Mouse (Mus musculus) kidney, embryonic 16.5 days (tissue): ENCODE measurements around the gene 1700001O22Rik. TPM values are rescaled to one million over a fixed set of nuclear protein-coding genes. Genes with fewer than 3 reads are reported as not detected.

Source experiments
- ATAC-seq: fragments of 200-750 bp; cut with Nextera tagmentation; 2 replicates; pipeline ENCODE4 v1.8.0; 2017; ENCODE audit warnings: moderate TSS enrichment; ENCODE audit not compliant: low FRiP score, low TSS enrichment
- H3K27ac ChIP-seq: fragments of 300-500 bp; sonication (generic); 2 replicates; pipeline ENCODE4 v1.5.1; 2014; ENCODE audit warnings: low read length
- H3K27me3 ChIP-seq: fragments of 300-500 bp; sonication (generic); 2 replicates; pipeline ENCODE4 v1.6.1; 2014; ENCODE audit warnings: low read length, control low read depth, mixed read lengths; ENCODE audit not compliant: insufficient read depth
- H3K36me3 ChIP-seq: fragments of 300-500 bp; sonication (generic); 2 replicates; pipeline ENCODE4 v1.6.1; 2014; ENCODE audit warnings: low read length, control low read depth, mixed read lengths; ENCODE audit not compliant: insufficient read depth
- H3K4me1 ChIP-seq: fragments of 300-500 bp; sonication (generic); 2 replicates; pipeline ENCODE4 v1.6.1; 2014; ENCODE audit warnings: low read length, control low read depth, mixed read lengths; ENCODE audit not compliant: insufficient read depth
- H3K4me2 ChIP-seq: fragments of 300-500 bp; sonication (generic); replicated peaks from 2 replicates; pipeline ENCODE4 v1.6.1; 2014; ENCODE audit warnings: low read depth, low read length
- H3K4me3 ChIP-seq: fragments of 300-500 bp; sonication (generic); 2 replicates; pipeline ENCODE4 v1.5.1; 2014; ENCODE audit warnings: mild to moderate bottlenecking, low read length
- H3K9ac ChIP-seq: fragments of 300-500 bp; sonication (generic); replicated peaks from 2 replicates; pipeline ENCODE4 v1.6.1; 2014; ENCODE audit warnings: low read length
- H3K9me3 ChIP-seq: fragments of 300-500 bp; sonication (generic); 2 replicates; pipeline ENCODE4 v1.6.1; 2016; ENCODE audit warnings: low read length, control low read depth
- WGBS: fragments of 180-500 bp; shearing (Covaris S2); extraction: QIAGEN DNeasy Blood & Tissue Kit; methylation state at CpG from one replicate; pipeline ENCODE4 v1.1.7; 2014; 5-methylcytosine and 5-hydroxymethylcytosine counted together
- polyA plus RNA-seq: library from polyadenylated mRNA; unstranded; fragments of >200 nt; fragmentation: Nextera tagmentation; extraction: Ambion mirVana; gene quantifications from 2 replicates; pipeline ENCODE4 v1.2.1, GENCODE M21; 2015

Gene 1700001O22Rik
- polyA plus RNA-seq, 1 experiment from 2014 or later: 5.2 TPM

DNA sequence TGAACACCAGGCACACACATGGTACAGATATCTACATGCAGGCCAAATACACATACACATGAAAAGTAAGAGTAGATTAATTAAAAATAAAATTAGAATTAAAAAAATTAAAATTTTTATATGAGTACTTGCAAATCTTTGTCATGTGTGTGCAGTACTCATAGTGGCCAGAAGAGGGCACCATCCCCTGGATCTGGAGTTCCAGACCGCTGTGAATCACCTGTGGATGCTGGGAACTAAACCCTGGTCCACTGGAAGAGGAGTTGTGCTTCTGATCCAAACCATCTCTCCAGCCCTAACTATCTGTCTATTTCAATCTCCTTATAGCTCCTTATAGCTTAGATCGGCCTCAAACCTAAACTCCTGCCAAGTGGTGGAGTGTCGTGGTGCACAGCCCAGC lies 17.6 kb upstream of the 1700001O22Rik start:
- peaks cover 14% of the 10 kb centered on the region; the same call in 1 of the 2 replicates for H3K4me1 ChIP-seq
- H3K36me3 ChIP-seq: peaks cover 68% of the 10 kb centered on the region
- no peak overlapping the region for H3K4me2 ChIP-seq
- no peak overlapping the region for H3K27ac ChIP-seq
- no peak overlapping the region for H3K9ac ChIP-seq
- no peak overlapping the region for H3K4me3 ChIP-seq
- H3K9me3 ChIP-seq: no peaks in the 10 kb centered on the region; the same call in 1 of the 2 replicates
- WGBS: 92% methylated on average over 3 of the region's 3 CpGs
- no peak for ATAC-seq
- H3K27me3 ChIP-seq: no peaks in the 10 kb centered on the region

- Histone ChIP-seq H3K27me3 (no peaks in the 10 kb centered on the region), H3K4me1 (peaks cover 14% of the 10 kb centered on the region; the same call in 1 of the 2 replicates), H3K27ac (no peak overlapping the region), H3K4me3 (no peak overlapping the region), H3K36me3 (peaks cover 71% of the 10 kb centered on the region), H3K4me2 (no peak overlapping the region), H3K9me3 (no peaks in the 10 kb centered on the region; the same call in 1 of the 2 replicates), H3K9ac (no peak overlapping the region)
- no peak for ATAC-seq
- 92% methylated on average over 5 of the region's 5 CpGs for WGBS
Observed at GRCm38 (mm10) chr2:30819873-30820272, 16.4 kb upstream of the 1700001O22Rik start.

DNA sequence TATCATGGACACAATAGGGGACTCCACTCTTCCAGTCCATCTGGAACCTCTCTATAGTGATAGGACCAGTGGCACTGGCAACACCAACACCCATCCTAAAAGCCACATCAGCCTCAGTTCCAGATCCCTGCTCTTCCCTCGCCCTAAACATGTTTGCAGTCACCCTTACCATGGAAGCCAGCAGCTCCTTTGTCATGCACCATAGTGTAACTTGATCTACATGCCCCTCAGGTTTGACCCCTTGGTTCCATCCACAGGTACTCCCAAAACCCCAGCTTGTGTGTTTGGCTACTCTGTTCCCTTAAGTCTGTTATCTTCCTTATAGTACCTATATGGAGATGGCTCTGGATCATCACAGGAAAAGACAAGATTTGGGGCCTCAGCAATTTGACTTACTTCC lies 12.9 kb upstream of the 1700001O22Rik start:
- peaks cover 57% of the 10 kb centered on the region for H3K36me3 ChIP-seq
- no peak overlapping the region for H3K4me3 ChIP-seq
- H3K9me3 ChIP-seq: no peaks in the 10 kb centered on the region; the same call in 1 of the 2 replicates
- whole genome bisulfite sequencing: 95% methylated on average over 1 of the region's 1 CpGs
- no peak for ATAC-seq
- H3K27ac ChIP-seq: no peak overlapping the region
- no peak overlapping the region for H3K9ac ChIP-seq
- no peaks in the 10 kb centered on the region for H3K27me3 ChIP-seq
- no peak overlapping the region for H3K4me2 ChIP-seq
- H3K4me1 ChIP-seq: peaks cover 7% of the 10 kb centered on the region; the same call in 1 of the 2 replicates

DNA sequence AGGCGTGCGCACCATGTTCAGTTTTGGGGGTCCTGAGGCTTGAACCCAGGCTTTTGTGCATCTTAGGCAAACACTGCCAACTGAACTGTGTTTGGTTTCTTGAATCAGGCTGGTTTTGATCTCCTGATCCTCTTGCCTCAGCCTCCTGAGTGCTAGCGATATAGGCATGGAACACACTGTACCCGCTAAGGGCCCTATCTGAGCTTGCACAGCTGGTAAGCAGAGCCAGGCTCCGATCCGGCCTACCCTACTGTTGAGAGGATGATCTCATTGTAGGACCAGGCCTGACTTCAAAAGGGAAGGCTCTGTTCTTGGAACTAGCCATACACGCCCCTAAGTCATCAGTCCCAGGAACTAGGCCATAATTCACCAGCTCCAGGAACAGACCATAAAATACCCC lies 7.1 kb upstream of the 1700001O22Rik start:
- Histone ChIP-seq H3K9me3 (no peaks in the 10 kb centered on the region), H3K4me3 (no peak overlapping the region), H3K27ac (no peak overlapping the region), H3K36me3 (peaks cover 25% of the 10 kb centered on the region), H3K9ac (no peak overlapping the region), H3K4me1 (peaks cover 31% of the 10 kb centered on the region), H3K4me2 (no peak overlapping the region), H3K27me3 (no peaks in the 10 kb centered on the region)
- no peak for ATAC-seq
- 65% methylated on average over 7 of the region's 7 CpGs for WGBS

- 0 out of 2 replicates have a peak overlapping the region, but pooled peaks have one; percentile 7 for H3K9ac ChIP-seq
- H3K4me3 ChIP-seq: peak overlapping the region; percentile 15; the same call in 1 of the 2 replicates
- no peak overlapping the region for H3K27ac ChIP-seq
- no peak for ATAC-seq
- H3K4me2 ChIP-seq: peak overlapping the region; percentile 95; the same call in 1 of the 2 replicates
- no peaks in the 10 kb centered on the region for H3K9me3 ChIP-seq
- no peaks in the 10 kb centered on the region for H3K27me3 ChIP-seq
- peaks cover 31% of the 10 kb centered on the region for H3K4me1 ChIP-seq
- H3K36me3 ChIP-seq: peaks cover 14% of the 10 kb centered on the region
- 58% methylated on average over 5 of the region's 5 CpGs for WGBS
Observed at GRCm38 (mm10) chr2:30809503-30809902, 6.0 kb upstream of the 1700001O22Rik start.

- H3K4me3 ChIP-seq: peak overlapping the region; percentile 86
- peak overlapping the region; percentile 95 for H3K4me2 ChIP-seq
- 4% methylated on average over 10 of the region's 10 CpGs for WGBS
- peaks cover 31% of the 10 kb centered on the region for H3K4me1 ChIP-seq
- no peaks in the 10 kb centered on the region for H3K27me3 ChIP-seq
- peak overlapping the region; percentile 79 for H3K27ac ChIP-seq
- no peaks in the 10 kb centered on the region for H3K9me3 ChIP-seq
- ATAC-seq: no peak
- H3K9ac ChIP-seq: peak overlapping the region; percentile 95
- peaks cover 2% of the 10 kb centered on the region for H3K36me3 ChIP-seq
Observed at GRCm38 (mm10) chr2:30808296-30808655, 4.8 kb upstream of the 1700001O22Rik start.

- Histone ChIP-seq H3K27me3 (no peaks in the 10 kb centered on the region), H3K4me2 (peak within 1 kb of the TSS; percentile 95), H3K36me3 (no peaks in the 10 kb centered on the region), H3K27ac (peak within 1 kb of the TSS; percentile 79), H3K9me3 (no peaks in the 10 kb centered on the region), H3K4me1 (peaks cover 31% of the 10 kb centered on the region), H3K4me3 (peak within 1 kb of the TSS; percentile 86), H3K9ac (peak within 1 kb of the TSS; percentile 95)
- peak; percentile 97 for ATAC-seq
- WGBS: under 1% methylated on average over 43 of the region's 44 CpGs
Observed at GRCm38 (mm10) chr2:30807648-30808295, 4.3 kb upstream of the 1700001O22Rik start, which contains the start of gene Ntmt1. Gene Ntmt1 (plus strand): TSS chr2:30807826.

DNA sequence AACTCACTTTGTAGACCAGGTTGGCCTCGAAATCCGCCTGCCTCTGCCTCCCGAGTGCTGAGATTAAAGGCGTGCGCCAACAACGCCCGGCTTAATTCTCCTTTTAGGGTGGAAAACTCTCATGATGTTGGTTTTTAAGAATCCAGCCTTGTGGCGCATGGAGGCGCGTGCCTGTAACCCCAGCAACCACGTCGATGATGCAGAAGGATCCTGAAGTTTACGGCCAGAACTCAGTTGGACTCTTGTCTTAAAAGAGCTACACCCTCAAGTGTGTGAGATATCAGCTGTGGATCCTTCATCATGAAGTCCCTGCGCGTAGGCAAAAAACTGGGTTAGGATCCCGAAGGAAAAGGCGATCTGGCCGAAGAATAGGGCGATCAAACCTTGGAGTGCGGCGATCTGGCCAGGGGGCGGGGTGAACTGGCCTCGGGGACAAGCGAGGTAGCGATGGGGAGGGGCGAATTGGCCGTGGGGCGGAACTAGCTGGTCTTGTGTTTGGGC lies 3.7 kb upstream of the 1700001O22Rik start:
- ATAC-seq: no peak
- H3K4me1 ChIP-seq: peaks cover 31% of the 10 kb centered on the region
- H3K9me3 ChIP-seq: no peaks in the 10 kb centered on the region
- H3K36me3 ChIP-seq: no peaks in the 10 kb centered on the region
- 10% methylated on average over 28 of the region's 28 CpGs for WGBS
- H3K27me3 ChIP-seq: no peaks in the 10 kb centered on the region
- H3K4me3 ChIP-seq: peak overlapping the region; percentile 86
- peak overlapping the region; percentile 66 for H3K9ac ChIP-seq
- H3K4me2 ChIP-seq: peak overlapping the region; percentile 95
- H3K27ac ChIP-seq: peak overlapping the region; percentile 63

DNA sequence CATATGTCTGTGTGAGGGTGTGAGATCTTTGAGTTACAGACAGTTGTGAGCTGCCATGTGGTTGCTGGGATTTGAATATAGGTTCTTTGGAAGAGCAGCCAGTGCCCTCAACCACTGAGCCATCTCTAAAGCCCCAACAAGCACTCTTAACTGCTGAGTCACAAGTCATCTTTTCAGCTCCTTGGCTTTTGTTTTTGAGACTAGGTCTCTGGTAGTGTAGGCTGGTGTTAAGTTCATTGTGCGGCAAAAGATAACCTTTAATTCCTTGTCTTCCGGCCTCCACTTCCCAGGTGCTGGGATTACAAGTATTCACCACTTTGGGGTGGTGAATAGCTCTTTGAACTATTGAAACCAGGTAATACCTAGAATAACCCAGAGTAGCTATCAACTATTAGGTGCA lies 2.5 kb upstream of the 1700001O22Rik start:
- WGBS: 98% methylated on average over 2 of the region's 2 CpGs
- ATAC-seq: no peak

More for the DNA sequence above, 2.5 kb upstream of the 1700001O22Rik start:
- H3K36me3 ChIP-seq: no peaks in the 10 kb centered on the region
- H3K4me2 ChIP-seq: no peak overlapping the region
- no peaks in the 10 kb centered on the region for H3K27me3 ChIP-seq
- H3K9me3 ChIP-seq: no peaks in the 10 kb centered on the region
- H3K4me1 ChIP-seq: peaks cover 39% of the 10 kb centered on the region
- no peak overlapping the region for H3K9ac ChIP-seq
- H3K4me3 ChIP-seq: no peak overlapping the region
- no peak overlapping the region for H3K27ac ChIP-seq
